Mouse (Mus musculus) bone marrow macrophage, adult 2 months (primary cell): ENCODE measurements around the gene Gm14401.
"Not testable (repeated sequence)": the region's sequence is repeated elsewhere in the genome, so short reads cannot be mapped to it uniquely, and the experiment has no call there.

Experiments
- CTCF ChIP-seq: IDR thresholded peaks from 2 replicates; pipeline ENCODE4 v1.5.1; 2012; ENCODE audit warnings: low read depth, mild to moderate bottlenecking, low read length, moderate library complexity
- POLR2A ChIP-seq: IDR thresholded peaks from 2 replicates; pipeline ENCODE4 v1.6.1; 2012; ENCODE audit warnings: mild to moderate bottlenecking, low read depth, low read length, borderline replicate concordance

- TF ChIP-seq POLR2A, CTCF: not testable (repeated sequence)
These were observed 895 bp downstream of the Gm14401 start for GRCm38 (mm10) chr2:177075015-177075414.
